Mouse (Mus musculus) small intestine, adult 10 weeks (tissue): ENCODE data around the gene Man2b2. TPM values are rescaled to one million over a fixed set of nuclear protein-coding genes. Genes with fewer than 3 reads are reported as not detected.

ENCODE experiments used
- polyA plus RNA-seq: library from polyadenylated mRNA; stranded (reverse); fragments of 350-450 nt; fragmentation: Illumina TruSeq; extraction: RNeasy Lipid Tissue Mini Kit (QIAGEN cat#74804); gene quantifications from one replicate; pipeline ENCODE4 v1.2.3, GENCODE M21; 2014; ENCODE audit warnings: low replicate concordance

Gene Man2b2
- not detected for polyA plus RNA-seq

GRCm38 (mm10) chr5:36829913-36830879 is at the start of gene Man2b2:
Man2b2 (minus strand) TSS chr5:36830653.

GRCm38 (mm10) chr5:36868266-36869090 is 38.0 kb upstream of the Man2b2 start, which contains the start of gene Ppp2r2c:
Ppp2r2c (plus strand) TSS chr5:36868513.

DNA sequence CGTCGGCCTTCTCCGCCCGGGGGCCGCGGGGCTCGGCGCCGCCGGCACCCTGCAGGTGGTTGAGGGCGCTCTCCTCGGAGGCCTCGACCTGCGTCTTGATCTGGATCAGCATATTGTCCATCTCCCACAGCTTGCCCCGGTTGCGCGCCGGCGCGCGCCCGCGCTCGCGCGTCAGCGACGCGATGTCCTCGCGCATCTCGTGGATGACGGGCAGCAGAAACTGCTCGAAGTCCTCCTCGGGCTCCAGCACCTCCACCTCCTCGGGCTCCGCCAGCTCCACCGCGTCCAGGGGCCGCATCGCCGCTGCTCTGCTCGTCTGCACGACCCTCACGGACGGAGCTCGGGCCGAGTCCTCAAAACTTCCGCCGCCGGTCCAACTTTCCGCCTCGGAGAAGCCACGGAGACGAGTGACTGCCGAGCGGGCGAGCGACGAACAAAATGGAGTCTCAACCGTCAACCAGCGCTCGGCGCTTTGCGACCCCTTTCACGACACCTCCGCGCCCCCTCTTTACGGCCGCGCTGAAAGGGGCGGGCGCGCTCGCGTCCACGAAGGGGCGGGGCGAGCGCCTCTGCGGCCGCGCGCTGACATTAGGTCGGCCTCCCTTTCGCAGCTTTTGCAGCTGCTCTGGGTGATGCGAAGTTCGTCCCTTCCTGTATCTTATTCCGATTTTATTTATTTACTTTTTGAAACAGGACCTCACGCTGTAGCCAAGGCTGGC is 34.0 kb downstream of the Man2b2 start, which contains the start of gene Mrfap1:
TSS of gene Mrfap1 (minus strand) at position 477 of the 719 bp plus-strand sequence.

Other genes with a start within 250 kb of the Man2b2 start
- gene Tbc1d14, start 237.4 kb downstream of the Man2b2 start, polyA plus RNA-seq = 24.1 TPM
- 122 TPM for gene D5Ertd579e, start 134.6 kb downstream of the Man2b2 start, polyA plus RNA-seq
- gene Bloc1s4, start 82.0 kb downstream of the Man2b2 start, polyA plus RNA-seq = 11.9 TPM
- 340 TPM for gene Mrfap1, start 33.9 kb downstream of the Man2b2 start, polyA plus RNA-seq
- 0.71 TPM for gene Ppp2r2c, start 37.9 kb upstream of the Man2b2 start, polyA plus RNA-seq
- gene Wfs1, start 158.6 kb upstream of the Man2b2 start, polyA plus RNA-seq = 2.5 TPM